Mouse (Mus musculus): ENCODE measurements around the gene Rxylt1. TPM values are rescaled to one million over a fixed set of nuclear protein-coding genes. Genes with fewer than 3 reads are reported as not detected.

The Rxylt1 gene
- 50.7 and 51.5 TPM in 2 replicates for polyA plus RNA-seq (2015; fragmentation: Nextera tagmentation; extraction: Ambion mirVana)

GRCm38 (mm10) chr10:122096980-122097844 lies at the start of gene Rxylt1:
Rxylt1 (minus strand) TSS chr10:122097371.
- peak; percentile 97 for ATAC-seq (replicated peaks; ENCODE audit: low FRiP score)
- under 1% methylated on average over 43 of the region's 48 CpGs for WGBS
- Histone ChIP-seq H3K9ac (peak within 1 kb of the TSS; percentile 76), H3K9me3 (replicated peaks) (no peaks in the 10 kb centered on the region), H3K4me1 (peaks cover 9% of the 10 kb centered on the region), H3K4me2 (peak within 1 kb of the TSS; percentile 71), H3K27ac (peak within 1 kb of the TSS; percentile 94), H3K36me3 (peaks cover 14% of the 10 kb centered on the region; the same call in 1 of the 2 replicates), H3K27me3 (no peaks in the 10 kb centered on the region), H3K4me3 (replicated peaks) (peak within 1 kb of the TSS; percentile 64)

DNA sequence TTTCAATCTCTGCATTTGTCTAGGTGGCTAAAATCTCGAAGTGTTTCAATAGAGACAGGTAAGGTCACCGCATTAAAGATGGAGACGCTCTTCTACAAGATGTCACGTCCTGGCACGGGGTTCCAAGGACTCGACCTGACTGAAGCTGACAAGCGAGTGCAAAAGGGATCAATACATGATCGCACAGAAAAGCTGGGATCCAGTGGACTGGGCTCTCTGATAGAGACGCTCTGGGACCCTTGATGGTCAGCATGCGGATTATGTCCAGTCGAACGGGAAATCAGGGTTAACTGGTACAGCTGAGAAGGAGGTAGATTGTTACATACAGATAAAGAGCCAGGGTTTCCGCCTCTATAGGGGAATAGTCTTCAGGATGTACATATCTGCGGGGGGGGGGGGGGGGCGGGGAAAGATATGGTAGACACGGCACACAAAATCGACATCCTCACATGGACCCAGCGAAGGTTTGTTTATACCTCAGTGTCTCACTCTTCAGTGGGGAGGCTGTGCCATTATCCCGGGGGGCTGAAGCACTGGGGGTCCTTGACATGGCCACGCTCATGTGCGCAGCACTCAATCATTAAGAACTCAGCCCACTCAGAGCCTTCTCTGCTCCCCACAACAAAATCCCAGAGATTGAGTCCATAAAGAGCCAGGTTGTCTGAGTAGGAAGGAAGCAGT lies 24.3 kb upstream of the Rxylt1 start:
- Histone ChIP-seq H3K4me2 (no peak overlapping the region), H3K27me3 (no peaks in the 10 kb centered on the region), H3K9ac (no peak overlapping the region), H3K4me3 (replicated peaks) (no peak overlapping the region), H3K4me1 (no peaks in the 10 kb centered on the region), H3K36me3 (no peaks in the 10 kb centered on the region), H3K27ac (no peak overlapping the region), H3K9me3 (replicated peaks) (no peaks in the 10 kb centered on the region)
- 91% methylated on average over 21 of the region's 21 CpGs for WGBS
- ATAC-seq (replicated peaks; ENCODE audit: low FRiP score), result no peak

GRCm38 (mm10) chr10:122120500-122121289 lies 23.5 kb upstream of the Rxylt1 start:
- 82% methylated on average over 16 of the region's 16 CpGs for WGBS
- Histone ChIP-seq H3K36me3 (no peaks in the 10 kb centered on the region), H3K9me3 (replicated peaks) (no peaks in the 10 kb centered on the region), H3K4me3 (replicated peaks) (no peak overlapping the region), H3K27ac (no peak overlapping the region), H3K9ac (no peak overlapping the region), H3K27me3 (no peaks in the 10 kb centered on the region), H3K4me1 (no peaks in the 10 kb centered on the region), H3K4me2 (no peak overlapping the region)
- ATAC-seq (replicated peaks; ENCODE audit: low FRiP score), result no peak

DNA sequence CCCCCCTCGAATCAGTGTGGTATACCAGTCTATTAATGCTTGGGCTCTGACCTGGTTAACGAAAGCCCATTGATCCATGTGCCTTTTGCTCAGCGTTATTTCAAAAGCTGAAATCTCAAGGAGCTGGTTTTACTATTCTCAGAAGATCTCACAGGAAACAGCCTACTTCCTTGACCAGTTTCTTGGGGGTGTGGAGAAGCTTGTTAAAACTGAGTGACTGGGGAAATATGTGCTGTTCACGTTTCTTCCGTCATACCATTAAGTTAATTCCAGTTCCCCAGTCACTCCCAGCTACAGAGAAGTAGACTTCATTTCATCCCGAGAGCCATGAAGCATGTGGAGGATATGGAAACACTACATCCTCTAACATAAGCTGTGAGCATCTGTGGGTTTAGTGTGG lies 22.3 kb upstream of the Rxylt1 start:
- Histone ChIP-seq H3K4me1 (no peaks in the 10 kb centered on the region), H3K36me3 (no peaks in the 10 kb centered on the region), H3K4me3 (replicated peaks) (no peak overlapping the region), H3K27ac (no peak overlapping the region), H3K9me3 (replicated peaks) (no peaks in the 10 kb centered on the region), H3K27me3 (no peaks in the 10 kb centered on the region), H3K9ac (no peak overlapping the region), H3K4me2 (no peak overlapping the region)
- ATAC-seq (replicated peaks; ENCODE audit: low FRiP score), result no peak
- 68% methylated on average over 6 of the region's 6 CpGs for WGBS

DNA sequence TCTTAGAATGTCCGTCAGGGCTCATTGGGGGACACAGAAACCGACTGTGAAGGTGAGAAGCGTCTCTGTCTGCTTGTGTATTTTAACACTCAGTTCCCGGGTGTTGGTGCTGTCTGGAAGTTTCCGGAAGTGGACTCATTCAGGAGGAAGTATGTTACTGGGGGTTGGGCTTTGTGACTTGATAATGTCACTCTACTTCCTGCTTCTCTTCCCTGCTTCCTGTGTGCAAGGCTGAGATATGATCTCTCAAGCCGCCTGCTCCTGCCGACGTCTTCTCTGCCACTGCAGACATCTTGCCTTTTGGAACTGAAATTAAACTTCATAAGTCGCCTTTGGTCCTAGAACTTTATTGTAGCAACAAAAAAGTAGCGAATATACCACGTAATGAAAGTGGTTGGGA lies 19.5 kb upstream of the Rxylt1 start:
- Histone ChIP-seq H3K9ac (no peak overlapping the region), H3K4me2 (no peak overlapping the region), H3K4me1 (no peaks in the 10 kb centered on the region), H3K4me3 (replicated peaks) (no peak overlapping the region), H3K9me3 (replicated peaks) (no peaks in the 10 kb centered on the region), H3K36me3 (no peaks in the 10 kb centered on the region), H3K27ac (no peak overlapping the region), H3K27me3 (no peaks in the 10 kb centered on the region)
- WGBS, result 72% methylated on average over 11 of the region's 11 CpGs
- ATAC-seq (replicated peaks; ENCODE audit: low FRiP score), result no peak

GRCm38 (mm10) chr10:122106633-122107028 lies 9.5 kb upstream of the Rxylt1 start:
- H3K27ac ChIP-seq, result no peak overlapping the region
- WGBS, result 43% methylated on average over 3 of the region's 3 CpGs

DNA sequence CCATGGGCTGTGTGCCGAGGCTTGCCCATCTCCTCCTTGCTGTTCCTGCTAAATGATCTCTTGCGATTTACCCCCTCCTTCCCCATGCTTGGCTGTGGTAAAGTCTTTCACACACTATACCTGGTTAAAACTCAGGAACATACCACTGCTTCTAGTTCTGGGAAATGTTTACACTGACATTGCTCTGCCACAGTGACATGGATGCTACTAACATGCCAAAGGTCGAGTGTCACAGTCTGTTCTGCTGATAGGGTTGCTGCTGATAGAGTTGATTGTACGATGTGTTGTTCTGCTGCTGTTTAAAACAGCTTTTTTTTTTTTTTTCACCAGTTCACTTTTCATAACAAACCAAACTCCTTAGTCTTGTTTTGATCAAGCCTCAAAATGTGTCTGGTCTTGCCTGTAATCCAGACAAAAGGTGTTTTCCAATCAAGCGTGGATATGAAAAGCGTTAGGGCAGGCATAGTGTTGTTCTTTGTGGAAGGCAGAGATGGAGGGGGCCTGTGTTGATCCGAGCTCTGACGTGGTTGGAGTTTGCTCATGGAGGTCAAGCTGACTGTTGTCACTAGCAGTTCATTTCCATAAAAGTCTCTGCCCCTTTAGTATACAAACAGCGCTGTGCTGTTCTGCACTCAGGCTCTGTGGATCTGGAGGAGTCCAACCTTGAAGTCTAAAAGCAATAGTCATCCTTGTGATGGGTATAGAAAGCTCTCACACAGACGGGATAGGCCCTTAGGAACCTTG lies 8.9 kb upstream of the Rxylt1 start:
- Histone ChIP-seq H3K27me3 (peaks cover 9% of the 10 kb centered on the region), H3K4me2 (no peak overlapping the region), H3K4me1 (no peaks in the 10 kb centered on the region), H3K9ac (no peak overlapping the region), H3K9me3 (replicated peaks) (no peaks in the 10 kb centered on the region), H3K4me3 (replicated peaks) (no peak overlapping the region), H3K27ac (no peak overlapping the region), H3K36me3 (no peaks in the 10 kb centered on the region)
- WGBS, result 56% methylated on average over 10 of the region's 10 CpGs
- ATAC-seq (replicated peaks; ENCODE audit: low FRiP score), result no peak

More at GRCm38 (mm10) chr10:122106633-122107028, 9.5 kb upstream of the Rxylt1 start:
- Histone ChIP-seq H3K9ac (no peak overlapping the region), H3K4me1 (no peaks in the 10 kb centered on the region), H3K27me3 (peaks cover 9% of the 10 kb centered on the region), H3K9me3 (replicated peaks) (no peaks in the 10 kb centered on the region), H3K36me3 (no peaks in the 10 kb centered on the region), H3K4me3 (replicated peaks) (no peak overlapping the region), H3K4me2 (no peak overlapping the region)
- ATAC-seq (replicated peaks; ENCODE audit: low FRiP score), result no peak

- Histone ChIP-seq H3K9ac (no peak overlapping the region), H3K27ac (no peak overlapping the region), H3K4me2 (no peak overlapping the region), H3K4me1 (no peaks in the 10 kb centered on the region), H3K9me3 (replicated peaks) (no peaks in the 10 kb centered on the region), H3K4me3 (replicated peaks) (no peak overlapping the region), H3K27me3 (peaks cover 9% of the 10 kb centered on the region), H3K36me3 (no peaks in the 10 kb centered on the region)
- ATAC-seq (replicated peaks; ENCODE audit: low FRiP score), result no peak
- under 1% methylated on average over 3 of the region's 3 CpGs for WGBS
Observed at GRCm38 (mm10) chr10:122105407-122105806, 8.2 kb upstream of the Rxylt1 start.

- Histone ChIP-seq H3K9ac (no peak overlapping the region), H3K4me1 (no peaks in the 10 kb centered on the region), H3K9me3 (replicated peaks) (no peaks in the 10 kb centered on the region), H3K36me3 (no peaks in the 10 kb centered on the region), H3K4me3 (replicated peaks) (no peak overlapping the region), H3K27me3 (peaks cover 9% of the 10 kb centered on the region), H3K27ac (no peak overlapping the region), H3K4me2 (no peak overlapping the region)
- ATAC-seq (replicated peaks; ENCODE audit: low FRiP score), result no peak
- WGBS, result 86% methylated on average over 5 of the region's 5 CpGs
Observed at GRCm38 (mm10) chr10:122102675-122103074, 5.5 kb upstream of the Rxylt1 start.

DNA sequence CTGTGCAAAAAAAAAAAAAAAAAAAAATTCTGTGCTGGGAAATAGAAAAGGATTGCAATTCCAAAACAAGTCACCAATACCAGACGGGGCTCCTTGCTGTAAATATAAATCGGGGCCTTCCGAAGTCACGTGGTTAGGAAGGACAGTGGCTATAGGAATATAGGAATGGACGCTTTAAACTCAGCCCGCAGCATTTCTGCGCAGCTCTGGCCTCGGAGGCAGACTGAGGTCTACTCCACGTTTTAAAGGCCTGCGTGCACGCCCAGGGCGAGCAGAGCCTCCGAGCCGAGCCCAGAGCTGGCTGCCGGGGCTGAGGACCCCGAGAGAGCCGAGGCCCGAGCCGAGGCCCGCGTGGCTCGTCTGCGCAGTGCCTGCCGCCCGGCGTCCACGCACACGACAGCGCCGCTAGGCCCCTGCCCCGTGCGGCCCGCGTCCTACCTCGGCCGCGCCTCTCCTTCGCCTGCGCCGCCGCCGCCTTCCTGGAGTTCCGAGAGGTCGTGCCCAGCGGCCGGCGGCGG lies 650 bp downstream of the Rxylt1 start:
- Histone ChIP-seq H3K9ac (peak overlapping the region; percentile 76), H3K4me1 (peaks cover 9% of the 10 kb centered on the region), H3K4me3 (replicated peaks) (peak overlapping the region; percentile 64), H3K4me2 (peak overlapping the region; percentile 71), H3K27me3 (no peaks in the 10 kb centered on the region), H3K27ac (peak overlapping the region; percentile 94), H3K36me3 (peaks cover 19% of the 10 kb centered on the region; the same call in 1 of the 2 replicates), H3K9me3 (replicated peaks) (no peaks in the 10 kb centered on the region)
- ATAC-seq (replicated peaks; ENCODE audit: low FRiP score), result peak; percentile 78
- under 1% methylated on average over 44 of the region's 48 CpGs for WGBS

- WGBS, result 95% methylated on average over 1 of the region's 1 CpGs
Observed at GRCm38 (mm10) chr10:122090472-122090871, 6.7 kb downstream of the Rxylt1 start.

More at GRCm38 (mm10) chr10:122090472-122090871, 6.7 kb downstream of the Rxylt1 start:
- peaks cover 66% of the 10 kb centered on the region for H3K36me3 ChIP-seq
- no peak for ATAC-seq (replicated peaks; ENCODE audit: low FRiP score)
- peaks cover 20% of the 10 kb centered on the region for H3K9me3 ChIP-seq (replicated peaks)
- H3K27ac ChIP-seq, result no peak overlapping the region
- no peak overlapping the region for H3K9ac ChIP-seq
- no peak overlapping the region for H3K4me3 ChIP-seq (replicated peaks)
- no peak overlapping the region for H3K4me2 ChIP-seq
- no peaks in the 10 kb centered on the region for H3K27me3 ChIP-seq
- peaks cover 4% of the 10 kb centered on the region; the same call in 1 of the 2 replicates for H3K4me1 ChIP-seq

All from kidney, embryonic 15.5 days (tissue).